Mouse (Mus musculus) heart, postnatal 36 days (tissue): Measurements from ENCODE around the gene Pde1c. TPM values are rescaled to one million over a fixed set of nuclear protein-coding genes. Genes with fewer than 3 reads are reported as not detected.

ENCODE experiments used
- DNase-seq, 2 experiments: peaks; one replicate each; pipeline ENCODE4 v3.0.0; 2021 to 2022
- intact Hi-C: fragments of 180-260 bp; cut with DNase I; formaldehyde crosslinking; loops from one replicate; pipeline ENCODE4 v1.15.1; 2025
- total RNA-seq, 2 experiments: library from RNA; stranded (reverse); gene quantifications; 2 replicates each; pipeline ENCODE4 v1.2.3; 2021

Pde1c gene
- total RNA-seq, 2 experiments from 2014 or later, result 73.7 to 99.0 TPM

GRCm38 (mm10) chr6:56342005-56342404, 226.9 kb downstream of the Pde1c start:
- DNase-seq, result no peak
- intact Hi-C loops, result no loop called here

GRCm38 (mm10) chr6:56335811-56336446, 233.0 kb downstream of the Pde1c start:
- DNase-seq, result no peak
- intact Hi-C loops, result no loop called here

DNA sequence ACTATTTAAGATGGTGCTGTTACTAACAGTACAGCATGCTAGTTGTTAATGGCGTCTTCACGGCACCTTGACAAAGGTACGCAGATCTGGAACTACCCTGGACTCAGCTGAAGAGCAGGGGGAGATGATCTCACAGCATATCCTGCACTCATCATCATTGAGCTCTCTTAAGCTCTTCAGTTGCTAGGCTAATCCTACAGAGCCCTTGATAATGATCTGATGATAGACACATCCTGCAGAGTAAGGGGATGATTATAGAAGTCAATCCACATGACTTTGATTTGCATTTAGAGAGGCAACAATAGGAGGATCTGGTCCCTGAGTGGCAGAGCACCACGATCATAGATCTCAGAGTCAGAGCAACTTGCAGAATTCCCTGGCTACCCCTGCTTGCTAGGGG, 236.8 kb downstream of the Pde1c start:
- no peak for DNase-seq
- intact Hi-C loops, result no loop called here

DNA sequence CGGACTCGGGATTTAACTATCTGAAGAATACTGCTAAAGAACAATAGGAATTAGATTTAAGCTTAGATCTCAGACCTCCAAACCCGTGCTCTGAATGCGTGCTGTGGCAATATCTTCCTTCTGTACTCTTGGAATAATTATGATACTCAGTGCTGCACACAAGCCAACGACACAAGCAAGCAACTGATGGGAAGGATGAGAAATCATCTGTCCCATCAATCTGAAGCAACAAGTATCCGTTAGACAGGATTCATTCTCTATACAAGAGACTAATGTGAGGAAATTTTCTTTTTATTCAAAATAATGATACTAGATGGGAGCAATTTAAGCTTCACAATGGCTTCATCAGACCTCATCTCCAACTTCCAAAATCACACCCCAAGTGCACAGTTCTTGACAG, 237.5 kb downstream of the Pde1c start:
- no peak for DNase-seq
- intact Hi-C loops, result no loop called here

- intact Hi-C loops, result no loop called here
- no peak for DNase-seq
Observed at GRCm38 (mm10) chr6:56328103-56328502, 240.8 kb downstream of the Pde1c start.

DNA sequence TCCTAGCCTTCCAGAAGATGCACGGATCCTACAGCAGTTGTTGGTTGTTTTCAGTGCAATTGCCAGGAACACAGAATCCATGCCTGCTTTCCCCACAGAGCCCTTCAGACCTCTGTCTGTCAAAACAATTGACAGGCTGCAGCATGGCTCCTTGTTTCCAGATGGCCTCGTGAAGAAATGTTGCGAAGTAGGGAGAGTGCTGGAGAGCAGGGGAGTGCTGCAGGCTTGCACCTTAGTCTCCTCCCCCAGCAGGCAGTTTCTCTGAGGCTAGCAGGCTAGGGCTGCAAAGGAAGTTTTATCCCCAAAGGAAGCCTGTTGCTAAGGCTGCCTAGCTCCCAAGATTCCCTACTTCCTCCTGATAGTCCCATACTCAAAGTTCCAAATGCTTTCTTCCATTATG, 246.1 kb downstream of the Pde1c start:
- DNase-seq, result peak in 1 of 2 experiments; percentile 7

DNA sequence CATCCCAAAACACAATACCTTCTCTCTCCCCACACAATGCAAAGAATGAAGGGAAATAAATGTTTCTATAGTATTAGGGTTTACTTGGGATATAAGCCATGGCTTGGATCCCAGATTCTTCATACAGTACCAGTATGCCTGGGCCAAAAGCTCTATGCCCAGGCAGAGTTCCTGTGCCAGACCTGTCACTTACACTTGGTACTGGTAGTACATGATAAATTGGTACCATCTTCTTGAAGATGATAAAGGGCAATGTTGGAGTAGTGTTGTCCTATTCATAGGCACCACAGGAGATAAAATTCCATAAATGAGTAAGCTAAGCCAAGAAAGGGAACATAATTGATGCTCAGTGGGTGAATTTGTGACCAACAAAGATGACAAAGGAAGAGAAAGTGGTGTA, 258.6 kb downstream of the Pde1c start:
- intact Hi-C loops, result loop anchor here (5.0 kb wide), 1 partner anchor 52 kb away; no protein-coding TSS in a partner anchor

More for the DNA sequence above, 246.1 kb downstream of the Pde1c start:
- intact Hi-C loops, result no loop called here

DNA sequence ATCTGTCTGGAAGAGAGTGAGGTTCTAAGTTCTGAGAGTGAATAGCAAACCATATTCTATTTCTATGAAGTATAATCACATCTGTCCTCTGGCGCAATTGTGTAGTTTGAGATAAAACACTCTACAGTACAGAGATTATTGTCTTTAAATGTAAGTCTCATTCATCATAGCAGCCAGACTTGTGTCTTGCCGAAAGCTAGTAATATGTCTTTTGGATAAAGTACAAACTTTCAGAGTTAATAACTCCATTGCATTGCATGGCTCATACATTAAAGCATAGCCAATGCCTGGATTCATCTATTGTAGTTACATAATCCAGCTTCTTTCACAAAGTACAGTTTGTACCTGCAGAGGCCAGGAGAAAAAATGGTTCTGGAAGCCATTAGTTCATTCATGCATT, 262.8 kb downstream of the Pde1c start:
- DNase-seq, result no peak
- intact Hi-C loops, result no loop called here

More for the DNA sequence above, 258.6 kb downstream of the Pde1c start:
- DNase-seq, result peak in 1 of 2 experiments; percentile 7

DNA sequence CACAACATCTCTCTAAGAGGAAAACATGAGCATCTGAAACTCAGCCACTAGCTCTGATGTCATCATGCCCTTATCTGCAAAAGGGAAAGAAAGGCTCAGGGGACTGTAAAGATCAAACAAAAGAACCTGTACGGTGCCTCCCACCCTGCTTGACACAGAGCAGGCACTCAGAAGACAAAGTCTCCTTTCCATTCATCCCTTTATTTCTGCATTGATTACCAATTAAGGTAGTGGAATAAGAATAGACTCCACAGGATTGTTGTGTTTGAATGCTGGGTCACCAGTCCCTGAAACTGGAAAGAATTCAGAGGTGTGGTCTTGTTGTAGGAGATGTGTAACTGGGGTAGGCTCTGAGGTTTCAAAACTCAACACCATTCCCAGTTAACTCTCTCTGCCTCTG, 276.7 kb downstream of the Pde1c start:
- no peak for DNase-seq
- intact Hi-C loops, result no loop called here

GRCm38 (mm10) chr6:56289307-56289706, 279.6 kb downstream of the Pde1c start:
- intact Hi-C loops, result no loop called here
- DNase-seq, result no peak

DNA sequence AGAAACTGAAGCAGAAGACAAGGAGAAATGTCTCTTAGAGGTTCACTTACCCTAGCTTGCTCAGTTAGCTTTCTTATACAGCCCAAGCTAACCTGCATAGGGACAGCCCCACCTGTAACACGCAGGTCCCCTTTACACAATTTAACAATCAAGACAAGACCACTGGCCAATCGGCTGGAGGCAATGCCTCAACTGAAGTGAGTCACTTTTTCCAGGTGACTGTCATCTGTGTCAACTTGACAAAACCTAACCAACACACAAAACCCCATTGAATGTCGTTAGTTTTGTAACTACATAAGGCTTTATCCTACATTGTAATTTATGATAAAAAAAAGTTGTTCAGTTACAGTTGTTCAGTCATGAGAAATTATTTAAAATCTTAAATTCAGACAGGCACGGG, 284.1 kb downstream of the Pde1c start:
- DNase-seq, result no peak
- intact Hi-C loops, result no loop called here

GRCm38 (mm10) chr6:56275461-56275860, 293.4 kb downstream of the Pde1c start:
- DNase-seq, result no peak
- intact Hi-C loops, result no loop called here

GRCm38 (mm10) chr6:56271741-56272140, 297.2 kb downstream of the Pde1c start:
- no peak for DNase-seq
- intact Hi-C loops, result no loop called here

GRCm38 (mm10) chr6:56264509-56264908, 304.4 kb downstream of the Pde1c start:
- DNase-seq, result no peak
- intact Hi-C loops, result no loop called here

DNA sequence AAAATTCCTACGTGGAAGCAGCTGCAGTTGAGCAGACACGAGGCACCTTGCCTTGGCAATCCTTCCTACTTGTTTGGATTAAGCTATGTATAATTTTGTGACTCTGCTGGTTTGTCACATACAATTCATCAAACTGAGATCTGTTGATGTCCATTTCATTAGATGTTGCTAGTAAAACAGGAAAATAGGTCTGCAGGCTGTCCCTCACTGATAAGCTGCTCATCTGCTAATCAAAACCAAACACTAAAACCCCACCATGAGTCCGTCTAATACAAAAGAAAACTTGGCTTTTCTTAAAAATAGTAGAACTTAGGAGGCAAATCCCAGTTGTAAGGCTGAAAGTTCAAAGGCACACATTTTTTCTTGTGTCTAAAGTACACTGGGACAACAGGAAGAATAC, 308.8 kb downstream of the Pde1c start:
- intact Hi-C loops, result no loop called here
- DNase-seq, result no peak

GRCm38 (mm10) chr6:56257555-56258297, 311.2 kb downstream of the Pde1c start:
- DNase-seq, result no peak
- intact Hi-C loops, result no loop called here

DNA sequence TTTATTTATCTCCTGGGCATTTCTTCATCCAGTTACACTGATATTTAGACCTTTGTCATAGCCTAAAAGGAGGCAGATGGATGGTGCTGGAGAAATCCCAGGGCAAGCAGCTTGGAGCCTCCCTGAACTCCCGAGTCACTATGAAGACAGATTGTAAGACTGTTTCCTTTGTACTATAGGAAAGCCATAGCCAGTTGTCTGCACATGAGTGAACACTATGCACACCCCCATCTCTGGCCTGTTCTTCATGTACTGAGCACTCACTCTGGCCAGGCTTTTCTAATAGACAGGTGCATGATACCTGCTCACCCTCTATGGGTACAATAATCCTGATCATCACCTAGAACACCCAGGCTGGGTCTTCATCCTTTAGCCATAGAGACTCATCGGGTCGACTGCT, 318.8 kb downstream of the Pde1c start:
- no peak for DNase-seq
- intact Hi-C loops, result no loop called here

GRCm38 (mm10) chr6:56191426-56192140, 377.3 kb downstream of the Pde1c start:
- no peak for DNase-seq

DNA sequence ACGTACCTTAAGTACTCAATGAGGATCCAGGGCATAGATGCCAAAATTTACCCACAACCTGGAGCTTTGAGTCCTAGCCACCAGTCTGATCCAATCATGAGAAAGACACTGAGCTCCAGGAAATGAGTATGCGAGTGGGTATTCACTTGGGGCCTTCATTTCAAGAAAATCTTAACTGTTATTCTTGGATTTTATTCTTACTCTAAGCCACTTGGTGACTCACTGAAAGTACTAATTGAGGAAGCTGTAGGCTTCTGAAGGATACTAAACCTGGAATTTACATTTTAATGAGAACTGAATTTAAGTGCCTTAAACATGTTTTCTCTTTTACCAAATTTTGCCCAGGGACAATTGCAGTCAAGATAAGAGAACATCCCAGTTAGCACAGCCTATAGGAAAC, 392.4 kb downstream of the Pde1c start:
- no peak for DNase-seq
- intact Hi-C loops, result no loop called here

More at GRCm38 (mm10) chr6:56191426-56192140, 377.3 kb downstream of the Pde1c start:
- intact Hi-C loops, result no loop called here

- DNase-seq, result no peak
- intact Hi-C loops, result no loop called here
Observed at GRCm38 (mm10) chr6:56172172-56172571, 396.7 kb downstream of the Pde1c start.

- DNase-seq, result no peak
- intact Hi-C loops, result no loop called here
Observed at GRCm38 (mm10) chr6:56168736-56169135, 400.2 kb downstream of the Pde1c start.

GRCm38 (mm10) chr6:56158217-56158616, 410.7 kb downstream of the Pde1c start:
- DNase-seq, result no peak
- intact Hi-C loops, result no loop called here
